Mouse (Mus musculus) intestine, embryonic 15.5 days (tissue): ENCODE data around the gene Cog8. TPM values are rescaled to one million over a fixed set of nuclear protein-coding genes. Genes with fewer than 3 reads are reported as not detected.
A peak's percentile ranks its signal among the peaks of the same experiment; 100 is the strongest.
"Not testable (repeated sequence)": the region's sequence is repeated elsewhere in the genome, so short reads cannot be mapped to it uniquely, and the experiment has no call there.

ENCODE experiments used
- ATAC-seq: fragments of 200-750 bp; cut with Nextera tagmentation; 2 replicates; pipeline ENCODE4 v1.8.0; 2017; ENCODE audit warnings: moderate TSS enrichment, moderate library complexity
- H3K27ac ChIP-seq: fragments of 300-500 bp; sonication (generic); 2 replicates; pipeline ENCODE4 v1.5.1; 2015; ENCODE audit warnings: mild to moderate bottlenecking, inconsistent platforms
- H3K27me3 ChIP-seq: fragments of 300-500 bp; sonication (generic); replicated peaks from 2 replicates; pipeline ENCODE4 v1.6.1; 2015; ENCODE audit warnings: inconsistent platforms
- H3K36me3 ChIP-seq: fragments of 300-500 bp; sonication (generic); 2 replicates; pipeline ENCODE4 v1.6.1; 2015; ENCODE audit warnings: inconsistent platforms
- H3K4me1 ChIP-seq: fragments of 300-500 bp; sonication (generic); replicated peaks from 2 replicates; pipeline ENCODE4 v1.6.1; 2015; ENCODE audit warnings: inconsistent platforms
- H3K4me2 ChIP-seq: fragments of 300-500 bp; sonication (generic); replicated peaks from 2 replicates; pipeline ENCODE4 v1.6.1; 2015; ENCODE audit warnings: mild to moderate bottlenecking, inconsistent platforms
- H3K4me3 ChIP-seq: fragments of 300-500 bp; sonication (generic); replicated peaks from 2 replicates; pipeline ENCODE4 v1.5.1; 2015; ENCODE audit warnings: inconsistent platforms
- H3K9ac ChIP-seq: fragments of 300-500 bp; sonication (generic); 2 replicates; pipeline ENCODE4 v1.6.1; 2015; ENCODE audit warnings: inconsistent platforms
- H3K9me3 ChIP-seq: fragments of 300-500 bp; sonication (generic); 2 replicates; pipeline ENCODE4 v1.6.1; 2016; ENCODE audit warnings: inconsistent platforms
- WGBS: fragments of 180-500 bp; shearing (Covaris S2); methylation state at CpG from one replicate; pipeline ENCODE4 v1.1.7; 2015; 5-methylcytosine and 5-hydroxymethylcytosine counted together
- polyA plus RNA-seq: library from polyadenylated mRNA; unstranded; fragments of >200 nt; fragmentation: Nextera tagmentation; extraction: Ambion mirVana; gene quantifications from 2 replicates; pipeline ENCODE4 v1.2.1, GENCODE M21; 2015

The Cog8 gene
- polyA plus RNA-seq, 1 experiment from 2014 or later: 39.3 TPM

DNA sequence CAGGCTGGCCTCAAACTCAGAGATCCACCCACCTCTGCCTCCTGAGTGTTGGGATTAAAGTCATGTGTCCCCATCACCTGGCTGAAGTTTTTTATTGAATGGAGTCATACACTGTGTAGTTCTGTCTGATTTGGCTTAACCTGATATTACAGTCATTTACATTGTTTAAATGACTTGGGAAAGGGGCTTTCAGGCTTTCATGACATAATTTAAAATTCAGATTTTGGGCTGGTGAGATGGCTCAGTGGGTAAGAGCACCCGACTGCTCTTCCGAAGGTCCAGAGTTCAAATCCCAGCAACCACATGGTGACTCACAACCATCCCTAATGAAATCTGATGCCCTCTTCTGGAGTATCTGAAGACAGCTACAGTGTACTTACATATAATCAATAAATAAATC, 22.9 kb downstream of the Cog8 start:
- H3K9ac ChIP-seq, H3K4me2 ChIP-seq, H3K36me3 ChIP-seq, ATAC-seq, H3K27ac ChIP-seq, H3K4me3 ChIP-seq, H3K27me3 ChIP-seq, H3K9me3 ChIP-seq: not testable (repeated sequence)
- 84% methylated on average over 2 of the region's 2 CpGs for WGBS
- H3K4me1 ChIP-seq: peaks cover 10% of the 10 kb centered on the region

DNA sequence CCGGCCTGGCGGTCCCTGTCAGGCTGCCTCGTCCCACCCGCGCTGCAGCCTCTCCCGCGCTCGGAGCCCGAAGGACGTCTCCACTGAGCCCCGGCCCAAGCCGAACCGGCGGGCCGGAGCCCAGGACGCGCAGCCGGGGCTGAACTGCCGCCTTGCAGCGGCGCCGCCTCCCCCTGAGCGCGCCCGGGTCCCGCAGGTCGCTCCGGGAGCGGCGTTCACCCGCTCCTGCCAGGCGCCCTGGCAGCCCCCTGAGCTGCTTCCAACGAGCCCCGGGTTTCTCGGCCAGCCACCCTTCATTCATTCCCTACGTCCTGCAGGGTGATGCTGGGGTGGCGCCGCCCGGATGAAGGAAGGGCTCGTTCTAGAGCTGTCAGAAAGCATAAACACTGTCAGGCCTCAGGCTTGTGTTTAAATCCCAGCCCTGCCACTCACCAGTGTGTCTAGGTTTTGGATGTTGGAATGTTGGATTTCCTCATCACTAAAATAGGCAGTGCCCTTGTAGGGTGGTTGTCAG, 24.9 kb downstream of the Cog8 start:
- Histone ChIP-seq H3K27me3 (no peaks in the 10 kb centered on the region), H3K4me3 (peak overlapping the region; percentile 99), H3K9ac (peak overlapping the region; percentile 99), H3K4me2 (peak overlapping the region; percentile 74), H3K4me1 (peaks cover 10% of the 10 kb centered on the region), H3K36me3 (peaks cover 2% of the 10 kb centered on the region), H3K27ac (peak overlapping the region; percentile 79), H3K9me3 (no peaks in the 10 kb centered on the region)
- no peak; the same call in 1 of the 2 replicates for ATAC-seq
- WGBS: under 1% methylated on average over 40 of the region's 40 CpGs

- 4% methylated on average over 65 of the region's 66 CpGs for WGBS
- Histone ChIP-seq H3K4me1 (peaks cover 10% of the 10 kb centered on the region), H3K9me3 (no peaks in the 10 kb centered on the region), H3K27me3 (no peaks in the 10 kb centered on the region), H3K4me2 (peak within 1 kb of the TSS; percentile 74), H3K4me3 (peak within 1 kb of the TSS; percentile 99), H3K9ac (peak within 1 kb of the TSS; percentile 99), H3K27ac (peak within 1 kb of the TSS; percentile 79), H3K36me3 (no peaks in the 10 kb centered on the region)
- peak; percentile 97 for ATAC-seq
Observed at GRCm38 (mm10) chr8:107030650-107031576, 25.6 kb downstream of the Cog8 start, which contains the start of gene Vps4a. Vps4a (plus strand) TSS chr8:107031222.

DNA sequence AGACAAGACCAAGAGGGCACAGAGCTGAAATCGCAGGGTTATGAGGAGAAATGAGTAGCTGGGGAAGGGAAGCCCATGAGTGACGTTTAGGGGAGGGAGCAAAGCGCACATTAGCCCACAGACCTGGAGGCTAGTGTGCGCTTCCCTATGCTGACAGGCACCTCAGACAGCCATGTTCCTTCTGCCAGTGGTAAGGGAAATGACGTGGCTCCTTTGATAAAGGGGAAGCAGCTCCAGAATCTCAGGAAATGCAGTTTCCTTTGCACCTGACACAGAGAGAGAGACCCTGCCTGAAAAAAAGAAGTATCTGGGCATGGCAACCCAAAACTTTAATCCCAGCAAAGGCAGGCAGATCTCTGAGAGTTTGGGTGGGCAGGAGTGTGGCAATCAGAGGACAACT, 26.4 kb downstream of the Cog8 start:
- Histone ChIP-seq H3K36me3 (no peaks in the 10 kb centered on the region), H3K4me2 (no peak overlapping the region), H3K9ac (no peak overlapping the region), H3K4me3 (no peak overlapping the region), H3K4me1 (peaks cover 10% of the 10 kb centered on the region), H3K27ac (no peak overlapping the region), H3K27me3 (no peaks in the 10 kb centered on the region), H3K9me3 (no peaks in the 10 kb centered on the region)
- 68% methylated on average over 5 of the region's 5 CpGs for WGBS
- no peak for ATAC-seq

GRCm38 (mm10) chr8:107029310-107029709, 27.2 kb downstream of the Cog8 start:
- WGBS: 73% methylated on average over 3 of the region's 3 CpGs
- Histone ChIP-seq H3K4me3 (no peak overlapping the region), H3K27me3 (no peaks in the 10 kb centered on the region), H3K9ac (no peak overlapping the region), H3K4me1 (peaks cover 10% of the 10 kb centered on the region), H3K4me2 (no peak overlapping the region), H3K9me3 (no peaks in the 10 kb centered on the region), H3K27ac (no peak overlapping the region), H3K36me3 (no peaks in the 10 kb centered on the region)
- no peak for ATAC-seq

DNA sequence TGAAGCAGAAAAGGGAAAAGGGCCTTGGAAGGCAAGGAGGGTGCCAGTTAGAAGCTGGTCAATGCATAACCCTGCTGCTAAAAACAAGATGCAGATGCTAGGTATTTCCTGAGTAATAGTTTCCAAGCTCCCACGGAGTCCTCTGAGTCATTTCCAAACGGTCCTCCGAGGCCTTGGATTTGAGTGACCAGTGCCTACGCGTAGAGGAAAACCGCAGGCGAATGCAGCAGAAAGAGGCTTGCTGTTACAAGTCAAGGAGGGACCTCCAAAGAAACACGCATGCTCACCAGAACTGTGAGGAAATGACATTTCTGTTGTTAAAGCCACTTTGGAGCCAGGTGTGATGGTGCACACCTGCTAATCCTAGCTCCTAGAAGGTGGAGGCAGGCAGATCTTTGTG, 33.0 kb downstream of the Cog8 start:
- Histone ChIP-seq H3K27ac (no peak overlapping the region), H3K4me1 (no peaks in the 10 kb centered on the region), H3K4me2 (no peak overlapping the region), H3K4me3 (no peak overlapping the region), H3K9me3 (no peaks in the 10 kb centered on the region), H3K9ac (no peak overlapping the region), H3K27me3 (no peaks in the 10 kb centered on the region), H3K36me3 (no peaks in the 10 kb centered on the region)
- WGBS: 89% methylated on average over 8 of the region's 8 CpGs
- ATAC-seq: no peak

DNA sequence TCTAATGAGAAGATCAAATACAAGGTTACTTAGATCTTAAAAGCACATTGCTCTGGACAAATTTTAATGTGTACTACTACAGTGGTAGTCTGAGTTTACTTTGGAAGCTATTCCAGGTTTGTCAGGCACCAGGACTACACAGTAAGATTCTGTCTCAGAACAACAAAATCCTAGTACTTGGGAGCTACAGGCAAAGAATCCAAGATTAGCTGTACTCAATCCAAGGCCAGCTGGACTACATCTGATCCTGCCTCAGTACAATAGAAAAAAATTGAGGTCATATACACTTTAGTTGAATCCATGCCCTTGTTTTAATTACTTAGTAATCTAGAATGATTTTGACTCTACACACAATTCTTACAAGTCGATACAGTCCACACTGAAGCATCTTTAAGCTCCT, 41.6 kb downstream of the Cog8 start:
- 78% methylated on average over 1 of the region's 1 CpGs for WGBS
- H3K4me2 ChIP-seq: no peak overlapping the region

DNA sequence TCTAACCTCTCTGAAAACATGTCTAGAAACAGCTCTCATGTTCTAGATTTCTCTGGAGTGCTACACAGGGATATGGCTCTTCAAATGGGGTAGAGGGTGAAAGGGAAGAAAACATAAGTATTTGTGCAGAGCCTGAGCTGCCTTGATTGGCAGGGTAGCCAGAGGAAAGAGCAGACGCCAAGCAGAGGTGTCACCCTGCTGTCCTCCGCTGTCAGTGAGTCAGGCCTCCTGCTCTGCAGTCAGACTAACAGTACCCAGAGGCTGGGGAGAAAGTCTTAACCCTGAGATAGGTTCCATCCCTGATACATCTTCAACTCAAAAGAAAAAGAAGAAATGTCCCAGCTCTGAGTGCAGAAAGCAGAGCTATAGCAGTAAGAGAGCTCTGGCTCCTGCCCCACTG, 43.8 kb downstream of the Cog8 start:
- Histone ChIP-seq H3K9ac (no peak overlapping the region), H3K27me3 (no peaks in the 10 kb centered on the region), H3K4me3 (no peak overlapping the region), H3K4me2 (no peak overlapping the region), H3K27ac (no peak overlapping the region), H3K4me1 (no peaks in the 10 kb centered on the region), H3K9me3 (no peaks in the 10 kb centered on the region), H3K36me3 (0 out of 2 replicates have a peak, but pooled peaks cover 12% of the 10 kb centered on the region)
- ATAC-seq: no peak
- 89% methylated on average over 2 of the region's 2 CpGs for WGBS

More for the DNA sequence above, 41.6 kb downstream of the Cog8 start:
- Histone ChIP-seq H3K9ac (no peak overlapping the region), H3K4me1 (no peaks in the 10 kb centered on the region), H3K4me3 (no peak overlapping the region), H3K36me3 (0 out of 2 replicates have a peak, but pooled peaks cover 6% of the 10 kb centered on the region), H3K27me3 (no peaks in the 10 kb centered on the region), H3K9me3 (no peaks in the 10 kb centered on the region), H3K27ac (no peak overlapping the region)
- no peak for ATAC-seq

DNA sequence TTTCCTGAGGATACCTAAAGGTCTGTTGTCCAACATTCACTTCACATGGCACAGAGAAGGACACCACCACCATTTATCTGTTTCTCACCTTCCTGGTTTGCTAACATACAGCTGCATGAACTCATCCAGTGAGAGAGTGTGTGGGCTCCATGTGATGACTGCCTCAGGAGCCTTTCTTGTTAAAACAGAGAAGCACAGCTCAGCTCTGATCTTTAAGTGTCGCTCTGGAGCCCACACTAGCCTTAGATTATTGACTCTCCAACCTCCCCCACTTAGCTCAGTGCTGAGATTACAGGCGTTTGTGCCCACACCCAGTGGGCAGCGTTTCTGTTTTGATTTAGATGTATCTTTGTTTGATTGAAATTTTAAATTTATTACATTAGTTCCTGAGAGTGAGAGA, 48.7 kb downstream of the Cog8 start:
- Histone ChIP-seq H3K27me3 (no peaks in the 10 kb centered on the region), H3K4me3 (no peak overlapping the region), H3K4me1 (no peaks in the 10 kb centered on the region), H3K27ac (no peak overlapping the region), H3K9me3 (no peaks in the 10 kb centered on the region), H3K36me3 (0 out of 2 replicates have a peak, but pooled peaks cover 16% of the 10 kb centered on the region), H3K9ac (no peak overlapping the region), H3K4me2 (no peak overlapping the region)
- ATAC-seq: no peak
- 83% methylated on average over 3 of the region's 3 CpGs for WGBS

DNA sequence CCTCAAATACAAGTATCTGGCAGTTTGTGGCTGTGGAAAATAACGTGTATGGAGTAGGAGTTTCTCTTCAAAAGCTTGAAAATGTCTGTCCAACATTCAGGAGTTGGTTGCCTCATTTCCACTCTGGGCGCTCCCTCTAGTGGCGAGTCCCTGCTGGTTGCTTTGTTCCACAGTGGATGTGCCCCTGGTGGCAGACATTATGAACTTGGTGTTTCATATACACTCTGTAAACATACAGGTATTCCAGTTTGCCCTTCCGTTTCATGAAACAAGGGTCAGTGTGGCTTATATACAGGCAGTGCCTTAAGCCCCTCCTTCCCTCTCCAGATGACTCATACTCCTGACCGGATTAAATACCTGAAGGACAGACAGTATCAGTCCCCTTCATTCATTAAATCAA, 54.0 kb downstream of the Cog8 start:
- Histone ChIP-seq H3K27me3 (no peaks in the 10 kb centered on the region), H3K9me3 (no peaks in the 10 kb centered on the region), H3K9ac (no peak overlapping the region), H3K4me1 (no peaks in the 10 kb centered on the region), H3K27ac (no peak overlapping the region), H3K36me3 (peaks cover 3% of the 10 kb centered on the region; the same call in 1 of the 2 replicates), H3K4me3 (no peak overlapping the region), H3K4me2 (no peak overlapping the region)
- peak; percentile 88 for ATAC-seq
- WGBS: 18% methylated on average over 5 of the region's 5 CpGs

DNA sequence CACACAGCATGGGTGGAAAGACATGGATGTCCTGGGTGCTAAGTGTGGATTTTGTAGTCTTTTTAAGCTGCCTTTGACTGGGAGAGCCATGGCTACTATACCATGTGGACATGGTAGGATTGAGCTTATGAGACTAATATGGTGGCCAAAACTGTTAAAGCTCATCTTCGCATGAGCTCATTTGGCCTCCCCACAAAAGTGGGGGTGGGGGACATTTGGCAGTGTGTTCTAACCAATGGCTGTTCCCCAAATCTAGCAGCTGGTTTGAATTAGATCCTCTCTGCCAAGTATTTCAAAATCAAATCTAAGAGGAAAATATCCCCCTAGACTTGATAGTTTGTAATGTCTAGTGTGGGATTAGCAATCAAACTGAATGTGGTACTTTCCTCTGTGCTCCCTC, 57.4 kb downstream of the Cog8 start:
- H3K4me3 ChIP-seq: no peak overlapping the region

DNA sequence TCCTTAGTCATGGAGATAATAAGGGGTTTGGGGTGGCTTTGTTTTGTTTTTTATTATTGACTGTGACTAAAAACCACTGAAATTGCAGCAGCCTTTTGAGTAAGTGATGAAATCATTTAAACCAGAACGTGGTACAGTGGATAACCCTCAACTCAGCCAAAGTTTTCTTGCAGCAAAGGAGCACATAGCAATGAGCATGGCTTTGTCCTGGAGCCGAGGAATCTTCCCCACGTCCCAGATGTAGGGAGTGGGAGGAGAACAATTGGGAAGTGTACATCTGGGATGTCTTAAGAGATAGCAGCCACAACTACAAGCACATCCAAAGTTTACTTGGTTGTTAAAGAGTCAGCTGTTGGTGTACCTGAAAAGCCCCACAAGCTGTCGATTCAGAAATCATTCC, 59.1 kb downstream of the Cog8 start:
- ATAC-seq: no peak

More for the DNA sequence above, 57.4 kb downstream of the Cog8 start:
- H3K4me2 ChIP-seq: no peak overlapping the region
- H3K27ac ChIP-seq: no peak overlapping the region
- no peaks in the 10 kb centered on the region for H3K9me3 ChIP-seq
- no peak for ATAC-seq
- 80% methylated on average over 1 of the region's 1 CpGs for WGBS
- no peaks in the 10 kb centered on the region for H3K27me3 ChIP-seq
- peaks cover 3% of the 10 kb centered on the region; the same call in 1 of the 2 replicates for H3K36me3 ChIP-seq
- no peak overlapping the region for H3K9ac ChIP-seq
- H3K4me1 ChIP-seq: no peaks in the 10 kb centered on the region

More for the DNA sequence above, 59.1 kb downstream of the Cog8 start:
- no peaks in the 10 kb centered on the region for H3K4me1 ChIP-seq
- H3K9me3 ChIP-seq: no peaks in the 10 kb centered on the region
- H3K4me3 ChIP-seq: no peak overlapping the region
- 88% methylated on average over 4 of the region's 4 CpGs for WGBS
- no peaks in the 10 kb centered on the region; the same call in 1 of the 2 replicates for H3K36me3 ChIP-seq
- no peak overlapping the region for H3K9ac ChIP-seq
- no peaks in the 10 kb centered on the region for H3K27me3 ChIP-seq
- no peak overlapping the region for H3K4me2 ChIP-seq
- no peak overlapping the region for H3K27ac ChIP-seq
